ENCODE assay signal across 9 mouse cellular contexts in genomic region chr9:44709600-44709999, GRCm38 (mm10). TPM values are rescaled to one million over a fixed set of nuclear protein-coding genes. Genes with fewer than 3 reads are reported as not detected.
DNase-seq lines count a peak whose midpoint lies in the region; ATAC-seq and TF ChIP-seq lines count a peak whose summit lies in the region.
"Had no signal": no experiment of that assay in that cellular context is flagged by ENCODE, and none has a peak within 500 bp of the region (broad histone marks: within the 10 kb centered on the region; RNA-seq: fewer than 3 reads in every experiment).

No protein-coding gene starts in this region.

- TF ChIP-seq CTCF in heart, adult 2 months (IDR thresholded peaks at IDR 0.05), result peak; percentile 63

- no peak for ATAC-seq in embryonic facial prominence, embryonic 13.5 days (ENCODE audit: insufficient number of reproducible peaks, insufficient read depth, low FRiP score, low TSS enrichment, low read depth)

- H3K9me3 ChIP-seq in embryonic facial prominence, embryonic 13.5 days, result no peaks in the 10 kb centered on the region

- H3K4me3 ChIP-seq in heart, adult 2 months, result no peak overlapping the region
- H3K4me3 ChIP-seq in embryonic facial prominence, embryonic 13.5 days, result no peak overlapping the region

- no peak overlapping the region for H3K27ac ChIP-seq in heart, adult 2 months
- peak overlapping the region; percentile 80; the same call in 1 of the 2 replicates for H3K27ac ChIP-seq in embryonic facial prominence, embryonic 13.5 days

- WGBS in heart, adult 2 months, result 56% methylated on average over 2 of the region's 2 CpGs
- 50% methylated on average over 2 of the region's 2 CpGs for WGBS in embryonic facial prominence, embryonic 13.5 days

- no peak for DNase-seq in heart, adult 2 months
- DNase-seq in heart, adult 8-10 months (ENCODE audit: low spot score), result no peak
- peak; percentile 49 for DNase-seq in thymus, postnatal 0 days (ENCODE audit: low spot score)
- DNase-seq in thymus, adult 18-20 months, result no peak
- DNase-seq in naive thymus-derived CD4-positive, alpha-beta T cell, adult 2 months (ENCODE audit: low read depth), result peak; percentile 76
- no peak for DNase-seq in cerebellum, adult 11 months
- DNase-seq in ovary, postnatal 10 days (ENCODE audit: low spot score), result no peak

- no peak overlapping the region for H3K4me2 ChIP-seq in embryonic facial prominence, embryonic 13.5 days

- TF ChIP-seq POLR2A in heart, adult 2 months (IDR thresholded peaks at IDR 0.05; ENCODE audit: insufficient read depth, low read depth, low read length), result no peak

- no peaks in the 10 kb centered on the region; the same call in 1 of the 2 replicates for H3K36me3 ChIP-seq in heart, adult 2 months (ENCODE audit: control insufficient read depth, insufficient read depth, low read length)
- peaks cover 75% of the 10 kb centered on the region for H3K36me3 ChIP-seq in embryonic facial prominence, embryonic 13.5 days

- 0 out of 2 replicates have a peak, but pooled peaks have one; percentile 44 for TF ChIP-seq EP300 in heart, adult 2 months (IDR thresholded peaks at IDR 0.05; ENCODE audit: insufficient read depth, low read depth, low read length)

- intact Hi-C loops in heart, adult 2 months (cut with DNase I), result loop anchor here (5.0 kb wide), 1 partner anchor 38 kb away; no protein-coding TSS in a partner anchor

- H3K79me2 ChIP-seq in heart, adult 2 months (replicated peaks; ENCODE audit: control insufficient read depth, insufficient read depth, low read length), result no peaks in the 10 kb centered on the region; the same call in none of the 2 replicates

- H3K27me3 ChIP-seq in heart, adult 2 months (ENCODE audit: control insufficient read depth, insufficient read depth, low read length), result no peaks in the 10 kb centered on the region
- no peaks in the 10 kb centered on the region for H3K27me3 ChIP-seq in embryonic facial prominence, embryonic 13.5 days

- no peak overlapping the region for H3K9ac ChIP-seq in heart, adult 2 months (ENCODE audit: low read depth, low read length)
- H3K9ac ChIP-seq in embryonic facial prominence, embryonic 13.5 days, result no peak overlapping the region

- H3K4me1 ChIP-seq in heart, adult 2 months (ENCODE audit: control insufficient read depth, insufficient read depth, low read length), result peaks cover 8% of the 10 kb centered on the region
- peaks cover 32% of the 10 kb centered on the region for H3K4me1 ChIP-seq in embryonic facial prominence, embryonic 13.5 days

RNA-seq across cellular contexts. Expression of gene Phldb1, which starts 25.4 kb away (rescaled TPM):
- total RNA-seq in heart, adult 2 months (2021), result 100 to 1,000 TPM; 104 to 108 TPM
- polyA plus RNA-seq in heart, adult 2 months (2012; rRNA removed), result 146 and 165 TPM in 2 replicates
- 100 to 1,000 TPM; 108 to 146 (median 128) TPM for total RNA-seq in heart, adult 8-10 months (2022)
- polyA plus RNA-seq in thymus, postnatal 0 days (2015; fragmentation: Nextera tagmentation; extraction: Ambion mirVana), result 3.0 and 3.3 TPM in 2 replicates
- polyA plus RNA-seq in embryonic facial prominence, embryonic 13.5 days (2015; fragmentation: Nextera tagmentation; extraction: Ambion mirVana), result 37.9 and 38.0 TPM in 2 replicates

RNA-seq across cellular contexts. Expression of gene Treh, which starts 36.6 kb away (rescaled TPM):
- not detected for total RNA-seq in heart, adult 2 months (2021)
- not detected in 2 replicates for polyA plus RNA-seq in heart, adult 2 months (2012; rRNA removed)
- not detected for total RNA-seq in heart, adult 8-10 months (2022)
- 0.07 TPM in 1 of 2 replicates, not detected in the other for polyA plus RNA-seq in thymus, postnatal 0 days (2015; fragmentation: Nextera tagmentation; extraction: Ambion mirVana)
- polyA plus RNA-seq in embryonic facial prominence, embryonic 13.5 days (2015; fragmentation: Nextera tagmentation; extraction: Ambion mirVana), result 0.73 TPM in 1 of 2 replicates, not detected in the other
- polyA plus RNA-seq: limb, embryonic 14.5 days had no signal

RNA-seq across cellular contexts. Expression of gene Arcn1, which starts 58.0 kb away (rescaled TPM):
- 10 to 100 TPM; 78.6 to 93.9 TPM for total RNA-seq in heart, adult 2 months (2021)
- polyA plus RNA-seq in heart, adult 2 months (2012; rRNA removed), result 28.2 and 57.5 TPM in 2 replicates
- total RNA-seq in heart, adult 8-10 months (2022), result 10 to 100 TPM; 79.7 to 89.3 (median 80.9) TPM
- polyA plus RNA-seq in thymus, postnatal 0 days (2015; fragmentation: Nextera tagmentation; extraction: Ambion mirVana), result 111 and 116 TPM in 2 replicates
- polyA plus RNA-seq in embryonic facial prominence, embryonic 13.5 days (2015; fragmentation: Nextera tagmentation; extraction: Ambion mirVana), result 192 and 213 TPM in 2 replicates

RNA-seq across cellular contexts. Expression of gene Ift46, which starts 58.1 kb away (rescaled TPM):
- total RNA-seq in heart, adult 2 months (2021), result 10 to 100 TPM; 22.7 to 27.8 TPM
- polyA plus RNA-seq in heart, adult 2 months (2012; rRNA removed), result 28.3 and 36.1 TPM in 2 replicates
- 10 to 100 TPM; 19.1 to 35.6 (median 22.8) TPM for total RNA-seq in heart, adult 8-10 months (2022)
- 68.0 and 74.0 TPM in 2 replicates for polyA plus RNA-seq in thymus, postnatal 0 days (2015; fragmentation: Nextera tagmentation; extraction: Ambion mirVana)
- 137 and 149 TPM in 2 replicates for polyA plus RNA-seq in embryonic facial prominence, embryonic 13.5 days (2015; fragmentation: Nextera tagmentation; extraction: Ambion mirVana)

Comparison
In these comparisons a context has a peak if more than half of its experiments do, and no peak if none do; other contexts are left out.
1. DNase-seq: peak in thymus, postnatal 0 days (single experiment) and naive thymus-derived CD4-positive, alpha-beta T cell, adult 2 months (single experiment); none in heart, adult 2 months (0 of 2), heart, adult 8-10 months (single experiment), thymus, adult 18-20 months (0 of 2), cerebellum, adult 11 months (single experiment) and ovary, postnatal 10 days (single experiment).